In the genomic region with DNA sequence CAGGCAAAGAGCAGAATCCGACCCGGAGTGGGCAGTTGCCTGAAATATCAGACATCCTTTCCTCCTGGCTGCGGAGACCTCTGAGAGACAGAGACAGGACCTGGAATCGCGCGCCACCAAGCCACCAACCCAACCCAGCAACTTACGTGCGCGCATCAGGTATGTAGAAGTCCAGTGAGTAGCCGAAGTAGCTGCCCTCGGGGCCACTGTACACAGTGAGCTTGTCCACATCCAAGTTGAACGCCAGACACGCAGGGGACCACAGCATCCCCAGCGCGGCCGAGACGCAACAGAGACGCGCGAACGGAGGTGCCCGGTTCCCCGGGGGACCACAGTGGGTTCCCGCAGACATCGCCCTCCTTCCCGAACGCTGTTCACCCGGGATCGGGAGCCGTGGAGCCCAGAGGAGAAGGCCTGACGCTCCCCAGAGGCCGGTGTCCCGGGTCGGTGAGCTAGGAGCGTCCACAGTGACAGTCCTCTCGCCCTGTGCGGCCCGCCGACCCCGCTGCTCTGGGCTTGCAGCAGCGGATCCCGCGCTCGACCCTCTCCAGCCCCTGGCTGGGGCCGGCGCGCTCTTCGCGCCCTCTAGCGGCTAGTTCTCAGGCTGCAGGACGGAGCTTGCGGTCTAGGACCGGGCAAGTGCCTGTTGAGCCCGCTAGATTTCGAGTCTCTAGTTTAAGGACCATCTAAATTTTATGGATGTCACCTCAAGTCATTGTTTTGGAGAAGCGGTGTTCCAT, we compare ENCODE assay signal across 8 mouse cellular contexts. TPM values are rescaled to one million over a fixed set of nuclear protein-coding genes. Genes with fewer than 3 reads are reported as not detected.
DNase-seq lines count a peak whose midpoint lies in the region; ATAC-seq lines count a peak whose summit lies in the region.

Gene Itga8, minus strand, starts transcription at position 492 of the 740 bp plus-strand sequence.

- peak; percentile 97 for ATAC-seq in forebrain, embryonic 16.5 days
- ATAC-seq in lung, embryonic 16.5 days (ENCODE audit: low read depth) = peak; percentile 92

- H3K27me3 ChIP-seq in forebrain, embryonic 16.5 days (replicated peaks; ENCODE audit: control insufficient read depth, insufficient read depth, low read length) = peaks cover 4% of the 10 kb centered on the region; the same call in 1 of the 2 replicates
- peaks cover 6% of the 10 kb centered on the region; the same call in 1 of the 2 replicates for H3K27me3 ChIP-seq in lung, embryonic 16.5 days (ENCODE audit: control insufficient read depth, insufficient read depth, low read depth, low read length)

- H3K4me3 ChIP-seq in forebrain, embryonic 16.5 days (replicated peaks; ENCODE audit: low read length) = peak within 1 kb of the TSS; percentile 55
- H3K4me3 ChIP-seq in lung, embryonic 16.5 days (ENCODE audit: low read length) = peak within 1 kb of the TSS; percentile 74

- WGBS in forebrain, embryonic 16.5 days = under 1% methylated on average over 56 of the region's 56 CpGs
- under 1% methylated on average over 56 of the region's 56 CpGs for WGBS in lung, embryonic 16.5 days

- peak; percentile 77 for DNase-seq in ES-CJ7 (ENCODE audit: low read depth, low spot score)
- DNase-seq in cerebellum, adult 11-12 months = peak; percentile 21
- DNase-seq in heart, postnatal 4 days = peak; percentile 93
- peak in 1 of 2 experiments; percentile 77 for DNase-seq in layer of hippocampus, adult 8-10 months (ENCODE audit: low spot score in 2 of 2)
- peak; percentile 85 for DNase-seq in ovary, postnatal 10 days (ENCODE audit: low spot score)
- DNase-seq in thymus, postnatal 14 days = peak; percentile 76

- H3K27ac ChIP-seq in forebrain, embryonic 16.5 days (ENCODE audit: low read length) = no peak within 1 kb of the TSS
- H3K27ac ChIP-seq in lung, embryonic 16.5 days (ENCODE audit: low read length) = peak within 1 kb of the TSS; percentile 47

- peaks cover 8% of the 10 kb centered on the region for H3K4me1 ChIP-seq in forebrain, embryonic 16.5 days (replicated peaks; ENCODE audit: control insufficient read depth, insufficient read depth, low read length)
- H3K4me1 ChIP-seq in lung, embryonic 16.5 days (replicated peaks; ENCODE audit: control insufficient read depth, insufficient read depth, low read length) = peaks cover 6% of the 10 kb centered on the region

- H3K9ac ChIP-seq in forebrain, embryonic 16.5 days (replicated peaks; ENCODE audit: low read depth, low read length) = peak within 1 kb of the TSS; percentile 76
- H3K9ac ChIP-seq in lung, embryonic 16.5 days (ENCODE audit: low read length) = peak within 1 kb of the TSS; percentile 82

- peak within 1 kb of the TSS; percentile 93 for H3K4me2 ChIP-seq in forebrain, embryonic 16.5 days (ENCODE audit: low read length)
- peak within 1 kb of the TSS; percentile 84 for H3K4me2 ChIP-seq in lung, embryonic 16.5 days (ENCODE audit: low read depth, low read length)

- no peaks in the 10 kb centered on the region for H3K9me3 ChIP-seq in forebrain, embryonic 16.5 days (ENCODE audit: control insufficient read depth, low read length)
- H3K9me3 ChIP-seq in lung, embryonic 16.5 days (ENCODE audit: control insufficient read depth, low read length) = no peaks in the 10 kb centered on the region

- no peaks in the 10 kb centered on the region for H3K36me3 ChIP-seq in forebrain, embryonic 16.5 days (ENCODE audit: control insufficient read depth, insufficient read depth)
- no peaks in the 10 kb centered on the region for H3K36me3 ChIP-seq in lung, embryonic 16.5 days (ENCODE audit: control insufficient read depth, insufficient read depth, low read length)

RNA-seq across cellular contexts. Expression of gene Itga8, which starts in this region (rescaled TPM):
- polyA plus RNA-seq in forebrain, embryonic 16.5 days (2015; fragmentation: Nextera tagmentation; extraction: Ambion mirVana) = 2.2 and 2.4 TPM in 2 replicates
- 10 to 100 TPM; 11.8 to 12.1 TPM for total RNA-seq in heart, postnatal 4 days (2021)
- 10 to 100 TPM; 18.9 to 32.0 (median 25.5) TPM for total RNA-seq in layer of hippocampus, adult 8-10 months (2022)
- 33.4 and 36.7 TPM in 2 replicates for polyA plus RNA-seq in lung, embryonic 16.5 days (2015; fragmentation: Nextera tagmentation; extraction: Ambion mirVana)

Comparison
In these comparisons a context has a peak if more than half of its experiments do, and no peak if none do; other contexts are left out.
1. RNA of gene Itga8 (polyA plus RNA-seq): 33.4 to 36.7 TPM in lung, embryonic 16.5 days; 2.2 to 2.4 TPM in forebrain, embryonic 16.5 days; every median in the first group is over 10 times any median in the second.